ENCODE assay signal across 17 mouse cellular contexts in the genomic region with DNA sequence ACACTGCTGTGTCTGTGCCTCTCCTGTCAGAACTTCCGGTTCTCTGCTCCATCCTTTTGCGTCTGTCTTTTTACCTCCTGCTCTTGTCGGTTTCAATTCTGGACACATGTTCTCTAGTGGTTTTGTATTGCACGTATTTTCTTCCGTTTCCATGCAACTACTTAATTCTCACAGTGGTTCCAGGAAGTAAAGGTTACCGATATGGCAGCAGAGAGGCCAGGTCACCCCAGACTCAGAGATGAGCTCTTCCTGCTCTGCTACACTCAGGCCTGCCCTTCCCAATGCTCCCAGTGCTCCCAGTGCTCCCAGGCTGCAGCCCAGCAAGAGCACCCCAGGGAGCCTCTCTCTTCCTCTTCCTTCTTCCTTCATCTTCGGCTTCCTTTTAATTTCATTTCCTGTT. TPM values are rescaled to one million over a fixed set of nuclear protein-coding genes. Genes with fewer than 3 reads are reported as not detected.
A peak's percentile ranks its signal among the peaks of the same experiment; 100 is the strongest.
DNase-seq lines count a peak whose midpoint lies in the region; ATAC-seq and TF ChIP-seq lines count a peak whose summit lies in the region.
"Had no signal": no experiment of that assay in that cellular context is flagged by ENCODE, and none has a peak within 500 bp of the region (broad histone marks: within the 10 kb centered on the region; RNA-seq: fewer than 3 reads in every experiment).

No protein-coding gene starts in this region.

- no peaks in the 10 kb centered on the region for H3K36me3 ChIP-seq in spleen, adult 2 months (ENCODE audit: control insufficient read depth, insufficient read depth, low read length)
- H3K36me3 ChIP-seq in E14TG2a.4 (ENCODE audit: insufficient read depth, low read length) = 0 out of 2 replicates have a peak, but pooled peaks cover 4% of the 10 kb centered on the region
- H3K36me3 ChIP-seq in small intestine, adult 2 months (ENCODE audit: control insufficient read depth, insufficient read depth, low read length) = no peaks in the 10 kb centered on the region
- H3K36me3 ChIP-seq: embryonic facial prominence, embryonic 12.5 days; forebrain, embryonic 15.5 days; G1E; liver, embryonic 13.5 days had no signal

- peak overlapping the region; percentile 74 for H3K27ac ChIP-seq in spleen, adult 2 months (ENCODE audit: insufficient read depth, low read length)
- 0 out of 2 replicates have a peak overlapping the region, but pooled peaks have one; percentile 6 for H3K27ac ChIP-seq in small intestine, adult 2 months (ENCODE audit: insufficient read depth, low read depth, low read length)
- H3K27ac ChIP-seq: embryonic facial prominence, embryonic 12.5 days; forebrain, embryonic 15.5 days; gastrocnemius, adult 2 months; liver, embryonic 13.5 days had no signal

- H3K4me3 ChIP-seq in spleen, adult 2 months (ENCODE audit: extremely low read depth, insufficient read depth, insufficient read length) = no peak overlapping the region
- peak overlapping the region; percentile 35; the same call in 1 of the 2 replicates for H3K4me3 ChIP-seq in E14TG2a.4 (replicated peaks; ENCODE audit: low read length)
- H3K4me3 ChIP-seq in small intestine, adult 2 months (ENCODE audit: low read depth, low read length) = no peak overlapping the region
- H3K4me3 ChIP-seq: embryonic facial prominence, embryonic 12.5 days; forebrain, embryonic 15.5 days; gastrocnemius, adult 2 months; liver, embryonic 13.5 days had no signal

- WGBS in spleen, adult 2 months = 2% methylated on average over 7 of the region's 7 CpGs
- 39% methylated on average over 7 of the region's 7 CpGs for WGBS in small intestine, adult 2 months

- no peak for TF ChIP-seq CTCF in spleen, adult 2 months (IDR thresholded peaks at IDR 0.05; ENCODE audit: extremely low read depth, insufficient read depth, insufficient read length, insufficient replicate concordance)
- no peak for TF ChIP-seq CTCF in E14TG2a.4 (conservative IDR thresholded peaks at IDR 0.05; ENCODE audit: low read length)
- no peak for TF ChIP-seq CTCF in small intestine, adult 2 months (IDR thresholded peaks at IDR 0.05; ENCODE audit: extremely low read depth, insufficient read length, insufficient replicate concordance, low read depth, low read length)

- peak in 1 of 2 experiments; percentile 80 for DNase-seq in spleen, adult 2 months (ENCODE audit: low read depth in 1 of 2, low spot score in 2 of 2)
- no peak for DNase-seq in spleen, postnatal 4 days (ENCODE audit: low spot score in 2 of 2)
- no peak for DNase-seq in urinary bladder, postnatal 14 days (ENCODE audit: low spot score)
- DNase-seq in urinary bladder, adult 2 months (ENCODE audit: low spot score) = no peak
- DNase-seq: cerebellum, adult 8-10 months; gastrocnemius, adult 2 months; kidney, adult 2 months; liver, embryonic 13.5 days; lung, postnatal 36 days; thymus, adult 18-20 months had no signal

- H3K27me3 ChIP-seq in spleen, adult 2 months (ENCODE audit: control insufficient read depth, insufficient read depth, low read length) = no peaks in the 10 kb centered on the region
- H3K27me3 ChIP-seq in E14TG2a.4 (ENCODE audit: insufficient read depth, low read length) = no peaks in the 10 kb centered on the region
- H3K27me3 ChIP-seq in small intestine, adult 2 months (ENCODE audit: control insufficient read depth, insufficient read depth, low read length) = no peaks in the 10 kb centered on the region
- H3K27me3 ChIP-seq: embryonic facial prominence, embryonic 12.5 days; forebrain, embryonic 15.5 days had no signal

- H3K9me3 ChIP-seq in E14TG2a.4 (ENCODE audit: low read length) = no peaks in the 10 kb centered on the region
- H3K9me3 ChIP-seq: embryonic facial prominence, embryonic 12.5 days; forebrain, embryonic 15.5 days; G1E; liver, embryonic 13.5 days had no signal

- peak; percentile 63 to 85 for ATAC-seq in hematopoietic stem cell, adult 5-6 weeks (replicated peaks in 1 of 2; ENCODE audit: insufficient read depth in 1 of 2, low FRiP score in 2 of 2, low TSS enrichment in 1 of 2, low read depth in 1 of 2, poor library complexity in 2 of 2, severe bottlenecking in 2 of 2)
- ATAC-seq: forebrain, embryonic 15.5 days had no signal

- no peak for TF ChIP-seq POLR2A in spleen, adult 2 months (IDR thresholded peaks at IDR 0.05; ENCODE audit: low read depth, low read length)
- no peak for TF ChIP-seq POLR2A in small intestine, adult 2 months (IDR thresholded peaks at IDR 0.05; ENCODE audit: low read depth, low read length)

- peaks cover 24% of the 10 kb centered on the region; the same call in 1 of the 2 replicates for H3K4me1 ChIP-seq in spleen, adult 2 months (ENCODE audit: control insufficient read depth, insufficient read depth, insufficient read length)
- H3K4me1 ChIP-seq in E14TG2a.4 (replicated peaks; ENCODE audit: low read depth, low read length) = peaks cover 69% of the 10 kb centered on the region
- H3K4me1 ChIP-seq in small intestine, adult 2 months (ENCODE audit: control insufficient read depth, insufficient read depth, insufficient read length, low read length) = peaks cover 9% of the 10 kb centered on the region

RNA-seq across cellular contexts. Expression of a gene that starts 15.7 kb away (rescaled TPM):
- 36.5 and 37.1 TPM in 2 replicates for polyA plus RNA-seq in spleen, adult 2 months (2012; rRNA removed)
- 29.1 and 58.7 TPM in 2 replicates for total RNA-seq in hematopoietic stem cell, adult 5-6 weeks (2017)
- 8.4 and 19.2 TPM in 2 replicates for polyA plus RNA-seq in small intestine, adult 2 months (2012; rRNA removed)
- polyA plus RNA-seq in urinary bladder, adult 2 months (2012; rRNA removed) = 12.4 and 20.3 TPM in 2 replicates

RNA-seq across cellular contexts. Expression of a gene that starts 39.1 kb away (rescaled TPM):
- polyA plus RNA-seq in spleen, adult 2 months (2012; rRNA removed) = 0.11 and 0.28 TPM in 2 replicates
- total RNA-seq in hematopoietic stem cell, adult 5-6 weeks (2017) = not detected in 2 replicates
- polyA plus RNA-seq in small intestine, adult 2 months (2012; rRNA removed) = not detected in 2 replicates
- 0.07 TPM in 1 of 2 replicates, not detected in the other for polyA plus RNA-seq in urinary bladder, adult 2 months (2012; rRNA removed)
- polyA plus RNA-seq: embryonic facial prominence, embryonic 12.5 days; G1E; heart, embryonic 11.5 days; kidney, adult 2 months; liver, embryonic 13.5 days had no signal
